Mouse (Mus musculus): Measurements from ENCODE around the gene Pax3. TPM values are rescaled to one million over a fixed set of nuclear protein-coding genes. Genes with fewer than 3 reads are reported as not detected.
A peak's percentile ranks its signal among the peaks of the same experiment; 100 is the strongest.

Gene Pax3
- polyA plus RNA-seq, 1 experiment from 2014 or later, result not detected

- H3K9me3 ChIP-seq (ENCODE audit: control insufficient read depth, low read length), result no peaks in the 10 kb centered on the region
- peak overlapping the region; percentile 36 for H3K4me2 ChIP-seq (ENCODE audit: low read depth, low read length)
- H3K27ac ChIP-seq (ENCODE audit: low read length), result no peak overlapping the region
- H3K4me1 ChIP-seq (replicated peaks; ENCODE audit: control insufficient read depth, insufficient read depth, low read length), result no peaks in the 10 kb centered on the region
- H3K27me3 ChIP-seq (ENCODE audit: control insufficient read depth, insufficient read depth, low read depth, low read length), result no peaks in the 10 kb centered on the region
- no peak for ATAC-seq (ENCODE audit: low read depth)
- H3K9ac ChIP-seq (ENCODE audit: low read length), result no peak overlapping the region
- no peaks in the 10 kb centered on the region for H3K36me3 ChIP-seq (ENCODE audit: control insufficient read depth, insufficient read depth, low read length)
- WGBS, result 26% methylated on average over 18 of the region's 18 CpGs
- no peak overlapping the region for H3K4me3 ChIP-seq (ENCODE audit: low read length)
These were observed 115.2 kb downstream of the Pax3 start for GRCm38 (mm10) chr1:78081761-78082160.

GRCm38 (mm10) chr1:78060850-78061249 lies 136.1 kb downstream of the Pax3 start:
- Histone ChIP-seq H3K4me1 (replicated peaks; ENCODE audit: control insufficient read depth, insufficient read depth, low read length) (no peaks in the 10 kb centered on the region), H3K27ac (ENCODE audit: low read length) (no peak overlapping the region), H3K4me2 (ENCODE audit: low read depth, low read length) (no peak overlapping the region), H3K36me3 (ENCODE audit: control insufficient read depth, insufficient read depth, low read length) (no peaks in the 10 kb centered on the region), H3K27me3 (ENCODE audit: control insufficient read depth, insufficient read depth, low read depth, low read length) (no peaks in the 10 kb centered on the region), H3K4me3 (ENCODE audit: low read length) (no peak overlapping the region), H3K9me3 (ENCODE audit: control insufficient read depth, low read length) (no peaks in the 10 kb centered on the region), H3K9ac (ENCODE audit: low read length) (no peak overlapping the region)
- ATAC-seq (ENCODE audit: low read depth), result no peak
- WGBS, result 63% methylated on average over 5 of the region's 5 CpGs

DNA sequence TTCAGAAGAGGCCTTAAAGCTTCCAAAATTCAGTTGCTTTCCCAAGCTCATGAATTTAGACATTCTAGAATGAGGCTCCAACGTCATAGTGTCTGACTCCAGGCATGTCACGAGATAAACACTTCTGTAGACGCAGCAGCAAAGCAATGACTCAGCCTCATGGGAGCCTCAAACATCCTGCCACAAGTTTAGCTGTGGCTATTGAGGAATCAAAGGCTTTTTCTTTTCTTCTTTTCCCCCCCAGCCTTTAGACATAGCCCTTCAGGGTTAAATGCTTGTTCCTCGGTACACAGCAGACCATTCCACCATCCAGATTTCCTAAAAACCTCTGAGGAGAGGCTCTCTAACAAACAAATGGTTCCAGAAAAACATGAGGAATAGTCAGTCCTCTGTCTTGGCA lies 139.0 kb downstream of the Pax3 start:
- Histone ChIP-seq H3K4me3 (ENCODE audit: low read length) (no peak overlapping the region), H3K27ac (ENCODE audit: low read length) (no peak overlapping the region), H3K9ac (ENCODE audit: low read length) (no peak overlapping the region), H3K36me3 (ENCODE audit: control insufficient read depth, insufficient read depth, low read length) (no peaks in the 10 kb centered on the region), H3K4me2 (ENCODE audit: low read depth, low read length) (no peak overlapping the region), H3K27me3 (ENCODE audit: control insufficient read depth, insufficient read depth, low read depth, low read length) (no peaks in the 10 kb centered on the region), H3K4me1 (replicated peaks; ENCODE audit: control insufficient read depth, insufficient read depth, low read length) (no peaks in the 10 kb centered on the region), H3K9me3 (ENCODE audit: control insufficient read depth, low read length) (no peaks in the 10 kb centered on the region)
- ATAC-seq (ENCODE audit: low read depth), result no peak
- WGBS, result 51% methylated on average over 4 of the region's 4 CpGs

DNA sequence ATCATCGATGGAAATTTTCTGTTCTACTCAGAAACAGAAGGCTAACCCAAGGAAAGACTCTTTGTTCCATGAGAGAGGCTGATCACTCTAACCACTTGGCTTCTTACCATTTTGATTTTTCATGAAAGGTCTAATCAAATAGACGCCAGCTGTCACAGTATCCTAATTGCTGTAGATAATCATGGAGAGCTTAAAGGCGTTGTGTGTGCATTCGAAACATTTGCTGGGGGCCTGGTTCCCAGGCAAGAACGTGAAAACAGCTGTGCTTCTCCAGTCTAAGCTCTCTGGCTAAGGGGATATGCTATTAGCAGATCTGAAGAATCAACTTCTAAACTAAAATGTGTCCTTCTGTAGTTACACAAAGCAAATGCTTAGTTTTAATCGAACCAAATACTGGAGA lies 143.3 kb downstream of the Pax3 start:
- H3K4me2 ChIP-seq (ENCODE audit: low read depth, low read length), result no peak overlapping the region
- H3K4me1 ChIP-seq (replicated peaks; ENCODE audit: control insufficient read depth, insufficient read depth, low read length), result no peaks in the 10 kb centered on the region
- no peak overlapping the region for H3K9ac ChIP-seq (ENCODE audit: low read length)
- no peak overlapping the region for H3K4me3 ChIP-seq (ENCODE audit: low read length)
- no peaks in the 10 kb centered on the region for H3K27me3 ChIP-seq (ENCODE audit: control insufficient read depth, insufficient read depth, low read depth, low read length)
- no peaks in the 10 kb centered on the region for H3K36me3 ChIP-seq (ENCODE audit: control insufficient read depth, insufficient read depth, low read length)
- no peaks in the 10 kb centered on the region for H3K9me3 ChIP-seq (ENCODE audit: control insufficient read depth, low read length)
- no peak for ATAC-seq (ENCODE audit: low read depth)
- 81% methylated on average over 6 of the region's 6 CpGs for WGBS
- no peak overlapping the region for H3K27ac ChIP-seq (ENCODE audit: low read length)

Other genes with a start within 250 kb of the Pax3 start
- 0.95 and 1.1 TPM in 2 replicates for gene Sgpp2, start 113.2 kb upstream of the Pax3 start, polyA plus RNA-seq (2015; fragmentation: Nextera tagmentation; extraction: Ambion mirVana)

All from lung, embryonic 16.5 days (tissue).